Mouse (Mus musculus): Measurements from ENCODE around the gene Elmo1. TPM values are rescaled to one million over a fixed set of nuclear protein-coding genes. Genes with fewer than 3 reads are reported as not detected.

Elmo1 gene
- polyA plus RNA-seq, 1 experiment = 56.1 TPM

DNA sequence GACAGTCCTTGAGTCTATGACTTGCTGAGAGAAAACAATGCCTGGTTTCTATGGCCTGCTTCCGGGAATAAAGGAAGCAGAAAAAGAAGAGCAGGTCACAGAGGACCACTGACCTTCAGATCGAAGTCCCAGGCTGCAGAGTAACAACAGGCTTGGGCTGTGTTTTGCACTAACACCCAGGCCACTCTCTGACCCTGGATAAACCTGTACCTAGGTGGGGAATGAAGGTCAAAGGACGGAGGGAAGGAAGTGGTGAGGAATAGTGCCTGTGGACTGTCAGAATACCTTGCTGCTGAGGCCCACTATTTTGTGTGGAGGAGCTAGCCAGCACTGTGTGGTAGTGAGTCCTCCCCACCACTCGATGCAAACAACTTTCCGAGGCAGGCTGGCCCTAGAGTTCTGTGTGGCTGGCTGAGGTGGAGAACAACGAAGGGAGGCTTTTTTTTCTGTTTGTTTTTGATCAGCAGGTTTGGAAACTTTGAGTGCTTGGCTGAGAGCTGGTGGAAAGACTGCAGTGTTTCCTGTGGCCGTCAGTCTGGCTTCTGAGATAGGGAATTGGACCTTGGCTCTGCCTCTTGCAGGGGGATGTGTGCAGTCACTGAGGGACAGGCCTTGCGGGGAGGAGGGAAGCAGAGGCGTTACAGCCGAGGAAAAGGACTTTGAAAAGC lies 83.7 kb downstream of the Elmo1 start:
- H3K4me1 ChIP-seq (ENCODE audit: control insufficient read depth, insufficient read depth, low read length) = no peaks in the 10 kb centered on the region
- no peak overlapping the region for H3K4me3 ChIP-seq (ENCODE audit: insufficient read depth, low read length)
- TF ChIP-seq POLR2A (IDR thresholded peaks at IDR 0.05; ENCODE audit: extremely low read depth, insufficient read depth, low read length) = no peak
- no peak for TF ChIP-seq CTCF (IDR thresholded peaks at IDR 0.05; ENCODE audit: extremely low read depth, insufficient read depth, low read length)
- H3K27ac ChIP-seq (ENCODE audit: insufficient read depth, low read length) = no peak overlapping the region

DNA sequence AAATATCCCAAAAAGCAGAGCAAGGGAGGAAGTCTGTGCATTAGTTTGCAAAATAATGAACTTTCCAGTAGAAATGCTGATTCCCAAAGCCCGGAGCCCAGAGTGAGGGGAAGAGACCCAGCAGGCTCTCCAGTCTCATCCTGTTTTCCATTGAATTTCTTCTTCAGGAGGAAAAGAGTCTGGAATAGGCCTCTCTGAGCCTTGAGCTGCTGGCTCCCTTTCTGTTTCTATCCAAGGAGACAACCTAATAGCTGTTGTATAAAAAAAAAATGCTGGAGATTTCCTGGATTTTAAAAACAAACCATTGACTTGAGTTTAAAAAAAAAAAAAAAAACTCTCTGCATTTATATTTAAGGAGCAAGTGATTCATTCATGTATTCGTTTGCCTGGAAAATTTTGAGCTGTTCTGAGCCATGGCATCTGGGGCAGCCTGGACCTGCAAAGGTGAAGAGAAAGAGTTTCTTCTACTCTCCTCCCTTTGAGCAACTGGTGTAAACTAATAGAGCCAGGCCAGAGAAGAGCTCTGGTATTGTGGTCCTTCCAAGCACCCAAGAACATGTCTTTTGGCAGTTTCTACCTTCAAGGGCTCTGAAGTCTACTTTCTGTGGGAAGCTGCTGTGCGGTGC lies 84.4 kb downstream of the Elmo1 start:
- Histone ChIP-seq H3K4me1 (ENCODE audit: control insufficient read depth, insufficient read depth, low read length) (no peaks in the 10 kb centered on the region), H3K4me3 (ENCODE audit: insufficient read depth, low read length) (no peak overlapping the region), H3K27ac (ENCODE audit: insufficient read depth, low read length) (no peak overlapping the region)
- TF ChIP-seq CTCF (IDR thresholded peaks at IDR 0.05; ENCODE audit: extremely low read depth, insufficient read depth, low read length) = no peak
- no peak for TF ChIP-seq POLR2A (IDR thresholded peaks at IDR 0.05; ENCODE audit: extremely low read depth, insufficient read depth, low read length)

- TF ChIP-seq CTCF (IDR thresholded peaks at IDR 0.05; ENCODE audit: extremely low read depth, insufficient read depth, low read length) (no peak), POLR2A (IDR thresholded peaks at IDR 0.05; ENCODE audit: extremely low read depth, insufficient read depth, low read length) (no peak)
- Histone ChIP-seq H3K4me1 (ENCODE audit: control insufficient read depth, insufficient read depth, low read length) (peaks cover 6% of the 10 kb centered on the region; the same call in 1 of the 2 replicates), H3K27ac (ENCODE audit: insufficient read depth, low read length) (no peak overlapping the region), H3K4me3 (ENCODE audit: insufficient read depth, low read length) (no peak overlapping the region)
Measured at GRCm38 (mm10) chr13:20180738-20181137, 90.3 kb downstream of the Elmo1 start.

DNA sequence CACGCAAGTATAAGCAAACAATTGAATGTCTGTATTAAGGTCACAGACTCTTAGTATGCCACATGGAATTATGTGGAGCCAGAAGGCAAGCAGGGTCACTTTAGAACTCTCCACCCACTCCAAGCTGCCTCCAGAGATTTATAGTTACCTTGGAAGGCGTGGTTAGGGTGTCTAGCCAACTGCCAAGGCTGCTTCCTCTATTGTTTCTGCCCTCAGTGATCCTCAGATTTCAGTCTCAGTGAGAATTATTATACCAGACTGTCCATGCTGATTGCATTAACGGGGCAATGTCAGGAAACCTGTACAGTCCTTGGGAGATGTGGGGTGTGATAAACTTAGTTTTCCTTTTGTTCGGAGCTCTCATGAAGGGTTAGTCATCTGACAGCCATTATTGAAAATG lies 90.9 kb downstream of the Elmo1 start:
- TF ChIP-seq CTCF (IDR thresholded peaks at IDR 0.05; ENCODE audit: extremely low read depth, insufficient read depth, low read length) (no peak), POLR2A (IDR thresholded peaks at IDR 0.05; ENCODE audit: extremely low read depth, insufficient read depth, low read length) (no peak)
- H3K4me1 ChIP-seq (ENCODE audit: control insufficient read depth, insufficient read depth, low read length) = peaks cover 6% of the 10 kb centered on the region; the same call in 1 of the 2 replicates
- no peak overlapping the region for H3K4me3 ChIP-seq (ENCODE audit: insufficient read depth, low read length)
- no peak overlapping the region for H3K27ac ChIP-seq (ENCODE audit: insufficient read depth, low read length)

GRCm38 (mm10) chr13:20182239-20182825 lies 91.9 kb downstream of the Elmo1 start:
- Histone ChIP-seq H3K4me3 (ENCODE audit: insufficient read depth, low read length) (no peak overlapping the region), H3K4me1 (ENCODE audit: control insufficient read depth, insufficient read depth, low read length) (peaks cover 6% of the 10 kb centered on the region; the same call in 1 of the 2 replicates), H3K27ac (ENCODE audit: insufficient read depth, low read length) (peak overlapping the region; percentile 72; the same call in 1 of the 2 replicates)
- TF ChIP-seq CTCF (IDR thresholded peaks at IDR 0.05; ENCODE audit: extremely low read depth, insufficient read depth, low read length) (no peak), POLR2A (IDR thresholded peaks at IDR 0.05; ENCODE audit: extremely low read depth, insufficient read depth, low read length) (no peak)

GRCm38 (mm10) chr13:20183512-20184238 lies 93.3 kb downstream of the Elmo1 start:
- Histone ChIP-seq H3K4me1 (ENCODE audit: control insufficient read depth, insufficient read depth, low read length) (peaks cover 6% of the 10 kb centered on the region; the same call in 1 of the 2 replicates), H3K4me3 (ENCODE audit: insufficient read depth, low read length) (no peak overlapping the region), H3K27ac (ENCODE audit: insufficient read depth, low read length) (no peak overlapping the region)
- TF ChIP-seq CTCF (IDR thresholded peaks at IDR 0.05; ENCODE audit: extremely low read depth, insufficient read depth, low read length) (peak; percentile 40), POLR2A (IDR thresholded peaks at IDR 0.05; ENCODE audit: extremely low read depth, insufficient read depth, low read length) (no peak)

GRCm38 (mm10) chr13:20184239-20185033 lies 94.0 kb downstream of the Elmo1 start:
- peaks cover 6% of the 10 kb centered on the region; the same call in 1 of the 2 replicates for H3K4me1 ChIP-seq (ENCODE audit: control insufficient read depth, insufficient read depth, low read length)
- H3K4me3 ChIP-seq (ENCODE audit: insufficient read depth, low read length) = no peak overlapping the region
- no peak overlapping the region for H3K27ac ChIP-seq (ENCODE audit: insufficient read depth, low read length)
- TF ChIP-seq POLR2A (IDR thresholded peaks at IDR 0.05; ENCODE audit: extremely low read depth, insufficient read depth, low read length) = no peak
- no peak for TF ChIP-seq CTCF (IDR thresholded peaks at IDR 0.05; ENCODE audit: extremely low read depth, insufficient read depth, low read length)

DNA sequence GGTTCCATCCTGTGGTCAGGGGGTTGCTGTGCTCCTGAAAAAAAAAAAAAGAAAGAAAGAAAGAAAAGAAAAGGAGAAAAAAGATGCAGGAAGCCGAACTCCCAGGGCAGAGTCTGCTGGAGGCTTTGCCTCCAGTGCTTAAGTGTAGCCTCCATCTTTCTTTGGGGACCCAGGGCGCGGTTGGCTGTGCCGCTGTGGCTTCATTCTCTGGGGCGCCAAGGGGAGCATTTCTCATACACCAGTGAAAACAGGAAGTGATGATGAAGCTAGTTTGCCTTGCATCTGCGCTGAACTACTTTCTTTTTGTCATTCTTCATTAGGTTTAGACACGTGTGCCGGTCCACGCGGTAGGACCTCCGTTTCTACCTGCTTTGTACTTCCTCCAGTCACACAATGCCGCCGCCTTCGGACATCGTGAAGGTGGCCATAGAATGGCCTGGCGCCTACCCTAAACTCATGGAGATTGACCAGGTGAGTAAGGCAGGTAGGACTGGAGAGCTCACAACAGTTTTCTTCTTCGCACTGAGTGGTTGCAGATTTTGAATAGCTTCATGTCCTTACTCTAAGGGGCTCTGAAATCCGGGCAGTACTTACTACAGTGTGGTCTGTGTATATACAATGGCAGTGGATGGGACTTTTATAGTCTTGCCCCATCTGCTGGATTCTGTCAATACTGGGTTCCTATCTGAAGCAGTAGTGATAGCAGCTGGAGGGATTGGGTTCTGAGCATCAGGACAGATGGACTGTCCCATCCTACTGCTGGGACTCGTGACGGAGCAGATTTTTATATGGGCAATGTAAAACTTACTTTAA lies 94.8 kb downstream of the Elmo1 start:
- Histone ChIP-seq H3K4me3 (ENCODE audit: insufficient read depth, low read length) (no peak overlapping the region), H3K27ac (ENCODE audit: insufficient read depth, low read length) (no peak overlapping the region), H3K4me1 (ENCODE audit: control insufficient read depth, insufficient read depth, low read length) (peaks cover 6% of the 10 kb centered on the region; the same call in 1 of the 2 replicates)
- TF ChIP-seq CTCF (IDR thresholded peaks at IDR 0.05; ENCODE audit: extremely low read depth, insufficient read depth, low read length) (no peak), POLR2A (IDR thresholded peaks at IDR 0.05; ENCODE audit: extremely low read depth, insufficient read depth, low read length) (no peak)

Data from cortical plate, adult 2 months (tissue).